Mouse (Mus musculus) bone marrow macrophage, adult 2 months (primary cell): Measurements from ENCODE around the gene Rnase12.

Experiments
- CTCF ChIP-seq: IDR thresholded peaks from 2 replicates; pipeline ENCODE4 v1.5.1; 2012; ENCODE audit warnings: low read depth, mild to moderate bottlenecking, low read length, moderate library complexity
- POLR2A ChIP-seq: IDR thresholded peaks from 2 replicates; pipeline ENCODE4 v1.6.1; 2012; ENCODE audit warnings: mild to moderate bottlenecking, low read depth, low read length, borderline replicate concordance

DNA sequence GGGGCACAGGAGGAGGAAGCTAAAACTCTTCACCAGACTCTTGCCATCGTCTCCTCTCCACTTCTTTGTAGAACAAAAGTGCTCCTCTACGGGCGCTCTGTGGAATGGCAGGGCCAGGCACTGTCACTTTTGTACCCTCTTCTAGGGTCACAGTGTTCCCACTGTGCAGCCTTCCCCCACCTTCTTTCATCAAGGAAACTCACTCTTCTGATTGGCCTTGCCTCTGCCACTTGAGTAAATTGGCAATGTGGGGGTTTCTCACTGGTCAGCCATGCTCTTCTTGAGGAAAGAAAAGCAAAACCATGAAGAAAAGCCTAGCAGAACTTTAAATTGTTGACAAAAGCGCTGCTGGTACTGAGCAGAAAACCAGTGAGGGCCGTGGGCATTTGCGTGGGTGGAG, 15.7 kb downstream of the Rnase12 start, which contains the start of gene Rnase9:
- TF ChIP-seq POLR2A: no peak
- TF ChIP-seq CTCF: no peak
